Mouse (Mus musculus): Measurements from ENCODE around the gene Atxn1. TPM values are rescaled to one million over a fixed set of nuclear protein-coding genes. Genes with fewer than 3 reads are reported as not detected.

The Atxn1 gene
- polyA plus RNA-seq, 1 experiment from 2014 or later, result 2.3 TPM

DNA sequence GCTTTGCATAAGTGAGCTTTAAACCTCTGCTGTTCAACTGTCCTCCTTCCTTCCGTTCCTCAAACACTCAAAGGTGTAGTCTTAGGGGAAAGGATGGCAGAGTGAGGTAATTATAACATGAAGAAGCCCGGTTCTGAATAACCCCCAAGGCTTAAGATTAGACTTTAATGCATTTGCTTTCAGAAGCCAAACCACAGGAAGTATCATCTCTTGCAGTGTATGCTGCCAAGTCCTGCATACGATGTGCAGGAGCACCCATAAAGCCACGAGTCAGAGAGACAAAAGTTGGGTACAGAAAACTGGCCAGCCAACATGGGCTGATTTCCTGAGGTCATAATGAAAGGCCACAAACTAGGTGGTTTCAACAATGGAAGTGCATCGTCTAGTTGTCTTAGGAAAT lies 212.3 kb downstream of the Atxn1 start:
- H3K36me3 ChIP-seq (replicated peaks), result no peaks in the 10 kb centered on the region
- no peak overlapping the region for H3K4me3 ChIP-seq (replicated peaks)
- no peak overlapping the region for H3K4me2 ChIP-seq
- H3K9me3 ChIP-seq (replicated peaks), result no peaks in the 10 kb centered on the region
- no peak for ATAC-seq (ENCODE audit: insufficient read depth)
- no peaks in the 10 kb centered on the region for H3K4me1 ChIP-seq (replicated peaks)
- WGBS (ENCODE audit: insufficient replicate concordance), result 29% methylated on average over 5 of the region's 5 CpGs
- no peaks in the 10 kb centered on the region for H3K27me3 ChIP-seq
- no peak overlapping the region for H3K9ac ChIP-seq
- H3K27ac ChIP-seq (replicated peaks), result no peak overlapping the region

DNA sequence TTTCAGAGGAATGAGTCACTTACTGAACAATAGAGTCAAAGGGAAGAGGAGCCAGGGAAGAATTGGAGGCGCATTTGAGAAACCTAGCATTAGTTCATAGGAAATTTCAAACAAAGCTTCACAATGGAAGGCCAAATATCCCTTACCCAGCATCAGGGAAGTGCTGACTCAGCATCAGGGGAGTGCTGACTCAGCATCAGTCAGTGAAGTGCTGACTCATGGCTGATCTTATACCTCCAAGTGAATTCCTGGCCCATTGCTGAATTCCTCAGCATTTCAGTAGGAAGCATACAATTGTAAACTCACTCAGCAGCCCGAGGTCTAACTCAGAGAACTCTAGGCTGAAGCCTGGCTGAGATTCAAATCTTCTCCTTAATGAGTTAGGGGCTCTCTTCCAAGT lies 213.6 kb downstream of the Atxn1 start:
- no peak overlapping the region for H3K4me3 ChIP-seq (replicated peaks)
- WGBS (ENCODE audit: insufficient replicate concordance), result 57% methylated on average over 2 of the region's 2 CpGs
- no peak overlapping the region for H3K27ac ChIP-seq (replicated peaks)
- H3K4me1 ChIP-seq (replicated peaks), result no peaks in the 10 kb centered on the region
- H3K9me3 ChIP-seq (replicated peaks), result no peaks in the 10 kb centered on the region
- H3K36me3 ChIP-seq (replicated peaks), result no peaks in the 10 kb centered on the region
- H3K9ac ChIP-seq, result no peak overlapping the region
- H3K27me3 ChIP-seq, result no peaks in the 10 kb centered on the region
- no peak overlapping the region for H3K4me2 ChIP-seq
- ATAC-seq (ENCODE audit: insufficient read depth), result no peak

- no peak overlapping the region for H3K4me3 ChIP-seq (replicated peaks)
- ATAC-seq (ENCODE audit: insufficient read depth), result no peak
- no peaks in the 10 kb centered on the region for H3K36me3 ChIP-seq (replicated peaks)
- no peaks in the 10 kb centered on the region for H3K9me3 ChIP-seq (replicated peaks)
- WGBS (ENCODE audit: insufficient replicate concordance), result 66% methylated on average over 6 of the region's 6 CpGs
- no peak overlapping the region for H3K9ac ChIP-seq
- no peaks in the 10 kb centered on the region for H3K4me1 ChIP-seq (replicated peaks)
- no peak overlapping the region for H3K27ac ChIP-seq (replicated peaks)
- no peaks in the 10 kb centered on the region for H3K27me3 ChIP-seq
- H3K4me2 ChIP-seq, result no peak overlapping the region
Measured at GRCm38 (mm10) chr13:45750627-45751026, 214.2 kb downstream of the Atxn1 start.

GRCm38 (mm10) chr13:45749937-45750336 lies 214.9 kb downstream of the Atxn1 start:
- H3K4me1 ChIP-seq (replicated peaks), result no peaks in the 10 kb centered on the region
- H3K9ac ChIP-seq, result no peak overlapping the region
- no peak overlapping the region for H3K27ac ChIP-seq (replicated peaks)
- H3K9me3 ChIP-seq (replicated peaks), result no peaks in the 10 kb centered on the region
- no peak overlapping the region for H3K4me3 ChIP-seq (replicated peaks)
- 8% methylated on average over 1 of the region's 1 CpGs for WGBS (ENCODE audit: insufficient replicate concordance)
- H3K36me3 ChIP-seq (replicated peaks), result no peaks in the 10 kb centered on the region
- ATAC-seq (ENCODE audit: insufficient read depth), result no peak
- no peaks in the 10 kb centered on the region for H3K27me3 ChIP-seq
- H3K4me2 ChIP-seq, result no peak overlapping the region

DNA sequence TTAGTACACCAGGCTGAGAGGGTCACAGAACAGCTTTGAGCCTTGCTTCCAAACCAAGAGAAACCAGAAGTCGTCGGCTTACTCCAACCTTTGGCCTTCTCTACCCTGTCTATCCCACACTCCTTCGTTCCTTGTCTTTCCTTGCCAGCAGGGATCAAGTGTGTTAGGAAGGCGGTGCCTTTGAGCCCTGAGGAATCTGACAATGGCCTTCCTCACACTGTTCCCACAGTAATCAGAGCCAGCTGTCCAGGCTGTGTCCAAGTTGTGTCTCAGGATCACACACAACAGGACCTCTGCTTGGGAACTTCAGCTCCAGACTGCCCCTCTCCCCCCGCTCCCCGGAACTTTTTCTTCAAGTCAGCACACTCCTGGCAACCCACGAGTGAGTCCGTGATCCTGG lies 215.6 kb downstream of the Atxn1 start:
- H3K27ac ChIP-seq (replicated peaks), result no peak overlapping the region
- no peaks in the 10 kb centered on the region for H3K27me3 ChIP-seq
- no peaks in the 10 kb centered on the region for H3K9me3 ChIP-seq (replicated peaks)
- no peak overlapping the region for H3K4me2 ChIP-seq
- 64% methylated on average over 8 of the region's 8 CpGs for WGBS (ENCODE audit: insufficient replicate concordance)
- H3K36me3 ChIP-seq (replicated peaks), result no peaks in the 10 kb centered on the region
- no peak overlapping the region for H3K9ac ChIP-seq
- no peaks in the 10 kb centered on the region for H3K4me1 ChIP-seq (replicated peaks)
- no peak overlapping the region for H3K4me3 ChIP-seq (replicated peaks)
- ATAC-seq (ENCODE audit: insufficient read depth), result no peak

- 30% methylated on average over 4 of the region's 4 CpGs for whole genome bisulfite sequencing (ENCODE audit: insufficient replicate concordance)
- Histone ChIP-seq H3K27ac (replicated peaks) (no peak overlapping the region), H3K4me3 (replicated peaks) (no peak overlapping the region), H3K27me3 (no peaks in the 10 kb centered on the region), H3K4me1 (replicated peaks) (no peaks in the 10 kb centered on the region), H3K4me2 (no peak overlapping the region), H3K9ac (no peak overlapping the region), H3K9me3 (replicated peaks) (no peaks in the 10 kb centered on the region), H3K36me3 (replicated peaks) (no peaks in the 10 kb centered on the region)
- ATAC-seq (ENCODE audit: insufficient read depth), result no peak
Measured at GRCm38 (mm10) chr13:45748691-45749090, 216.1 kb downstream of the Atxn1 start.

- Histone ChIP-seq H3K4me1 (replicated peaks) (no peaks in the 10 kb centered on the region), H3K9ac (no peak overlapping the region), H3K36me3 (replicated peaks) (no peaks in the 10 kb centered on the region), H3K27me3 (no peaks in the 10 kb centered on the region), H3K27ac (replicated peaks) (no peak overlapping the region), H3K4me3 (replicated peaks) (no peak overlapping the region), H3K4me2 (no peak overlapping the region), H3K9me3 (replicated peaks) (no peaks in the 10 kb centered on the region)
- whole genome bisulfite sequencing (ENCODE audit: insufficient replicate concordance), result 69% methylated on average over 12 of the region's 12 CpGs
- no peak for ATAC-seq (ENCODE audit: insufficient read depth)
Measured at GRCm38 (mm10) chr13:45745851-45746773, 218.7 kb downstream of the Atxn1 start.

DNA sequence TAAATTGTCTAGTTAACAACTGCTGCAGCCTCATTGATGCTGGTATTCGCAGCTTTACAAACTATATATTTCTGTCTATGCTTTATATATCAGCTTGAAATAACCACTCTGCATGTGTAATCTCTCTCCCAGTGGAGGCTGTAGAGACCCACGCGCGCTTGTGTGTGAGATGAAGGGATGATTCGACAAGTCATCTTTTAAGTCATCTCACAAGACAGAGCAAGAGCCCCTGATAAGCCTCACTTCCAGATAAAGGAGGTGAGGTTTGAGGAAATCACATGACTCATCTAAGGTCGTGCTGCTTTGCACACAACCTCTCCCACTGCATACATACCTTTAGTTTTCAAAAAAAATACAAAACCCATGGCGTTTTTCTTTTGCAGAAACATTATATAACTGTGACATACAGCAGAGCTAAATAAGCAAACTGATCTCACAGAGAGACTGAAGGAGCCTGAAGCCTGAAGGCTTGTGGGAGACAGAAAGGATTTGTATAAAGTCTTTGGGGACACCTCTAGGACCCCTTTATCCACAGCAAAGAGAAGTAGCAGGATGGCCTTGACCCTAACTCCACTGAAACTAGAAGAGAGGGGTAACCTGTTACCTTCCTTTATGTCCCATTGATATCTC lies 219.9 kb downstream of the Atxn1 start:
- Histone ChIP-seq H3K4me2 (no peak overlapping the region), H3K27me3 (no peaks in the 10 kb centered on the region), H3K4me1 (replicated peaks) (no peaks in the 10 kb centered on the region), H3K9me3 (replicated peaks) (no peaks in the 10 kb centered on the region), H3K36me3 (replicated peaks) (no peaks in the 10 kb centered on the region), H3K4me3 (replicated peaks) (no peak overlapping the region), H3K27ac (replicated peaks) (no peak overlapping the region), H3K9ac (no peak overlapping the region)
- no peak for ATAC-seq (ENCODE audit: insufficient read depth)
- WGBS (ENCODE audit: insufficient replicate concordance), result 41% methylated on average over 7 of the region's 7 CpGs

- Histone ChIP-seq H3K9me3 (replicated peaks) (no peaks in the 10 kb centered on the region), H3K9ac (no peak overlapping the region), H3K4me3 (replicated peaks) (no peak overlapping the region), H3K36me3 (replicated peaks) (no peaks in the 10 kb centered on the region), H3K27me3 (no peaks in the 10 kb centered on the region), H3K27ac (replicated peaks) (no peak overlapping the region), H3K4me2 (no peak overlapping the region), H3K4me1 (replicated peaks) (no peaks in the 10 kb centered on the region)
- no peak for ATAC-seq (ENCODE audit: insufficient read depth)
- 65% methylated on average over 7 of the region's 7 CpGs for WGBS (ENCODE audit: insufficient replicate concordance)
Measured at GRCm38 (mm10) chr13:45743848-45744247, 221.0 kb downstream of the Atxn1 start.

GRCm38 (mm10) chr13:45740369-45740768 lies 224.4 kb downstream of the Atxn1 start:
- no peak overlapping the region for H3K4me3 ChIP-seq (replicated peaks)
- no peaks in the 10 kb centered on the region for H3K36me3 ChIP-seq (replicated peaks)
- no peak overlapping the region for H3K27ac ChIP-seq (replicated peaks)
- H3K27me3 ChIP-seq, result no peaks in the 10 kb centered on the region
- no peak overlapping the region for H3K9ac ChIP-seq
- no peak for ATAC-seq (ENCODE audit: insufficient read depth)
- no peaks in the 10 kb centered on the region for H3K9me3 ChIP-seq (replicated peaks)
- WGBS (ENCODE audit: insufficient replicate concordance), result 71% methylated on average over 12 of the region's 12 CpGs
- no peaks in the 10 kb centered on the region for H3K4me1 ChIP-seq (replicated peaks)
- H3K4me2 ChIP-seq, result no peak overlapping the region

- no peak for ATAC-seq (ENCODE audit: insufficient read depth)
- Histone ChIP-seq H3K9ac (no peak overlapping the region), H3K9me3 (replicated peaks) (no peaks in the 10 kb centered on the region), H3K27me3 (no peaks in the 10 kb centered on the region), H3K4me2 (no peak overlapping the region), H3K4me3 (replicated peaks) (no peak overlapping the region), H3K27ac (replicated peaks) (no peak overlapping the region), H3K4me1 (replicated peaks) (no peaks in the 10 kb centered on the region), H3K36me3 (replicated peaks) (no peaks in the 10 kb centered on the region)
- 73% methylated on average over 4 of the region's 4 CpGs for WGBS (ENCODE audit: insufficient replicate concordance)
Measured at GRCm38 (mm10) chr13:45736241-45736640, 228.6 kb downstream of the Atxn1 start.
